Mouse (Mus musculus): ENCODE results near the gene Pcyt1b. TPM values are rescaled to one million over a fixed set of nuclear protein-coding genes. Genes with fewer than 3 reads are reported as not detected.

Pcyt1b gene
- 0.40 TPM in 2 replicates for polyA plus RNA-seq (2012; rRNA removed)

GRCm38 (mm10) chrX:93654218-93655002, at the start of gene Pcyt1b:
Pcyt1b (plus strand) TSS chrX:93654863.
- DNase-seq: no peak

GRCm38 (mm10) chrX:93630256-93630655, 24.4 kb upstream of the Pcyt1b start:
- no peaks in the 10 kb centered on the region for H3K27me3 ChIP-seq (ENCODE audit: control insufficient read depth, insufficient read depth, low read length)
- H3K4me1 ChIP-seq (replicated peaks; ENCODE audit: control insufficient read depth, insufficient read depth, low read length): no peaks in the 10 kb centered on the region
- no peak overlapping the region for H3K4me3 ChIP-seq (ENCODE audit: control insufficient read depth, insufficient read depth, low read length)
- TF ChIP-seq CTCF (IDR thresholded peaks at IDR 0.05; ENCODE audit: borderline replicate concordance, control insufficient read depth, extremely low read depth, insufficient read depth, low read length, poor library complexity) (no peak), POLR2A (IDR thresholded peaks at IDR 0.05; ENCODE audit: control insufficient read depth, extremely low read depth, insufficient read depth, low read length, poor library complexity) (no peak)
- no peak for DNase-seq
- H3K27ac ChIP-seq (ENCODE audit: control insufficient read depth, insufficient read depth, low read length): no peak overlapping the region
- WGBS: 85% methylated on average over 1 of the region's 1 CpGs
- no peaks in the 10 kb centered on the region for H3K36me3 ChIP-seq (ENCODE audit: control insufficient read depth, insufficient read depth, low read length)

More at GRCm38 (mm10) chrX:93654218-93655002, at the start of gene Pcyt1b:
- 75% methylated on average over 3 of the region's 3 CpGs for WGBS
- H3K27ac ChIP-seq (ENCODE audit: control insufficient read depth, insufficient read depth, low read length): no peak within 1 kb of the TSS
- no peaks in the 10 kb centered on the region for H3K27me3 ChIP-seq (ENCODE audit: control insufficient read depth, insufficient read depth, low read length)
- H3K36me3 ChIP-seq (ENCODE audit: control insufficient read depth, insufficient read depth, low read length): no peaks in the 10 kb centered on the region
- H3K4me3 ChIP-seq (ENCODE audit: control insufficient read depth, insufficient read depth, low read length): no peak within 1 kb of the TSS
- TF ChIP-seq POLR2A (IDR thresholded peaks at IDR 0.05; ENCODE audit: control insufficient read depth, extremely low read depth, insufficient read depth, low read length, poor library complexity) (no peak), CTCF (IDR thresholded peaks at IDR 0.05; ENCODE audit: borderline replicate concordance, control insufficient read depth, extremely low read depth, insufficient read depth, low read length, poor library complexity) (no peak)
- no peaks in the 10 kb centered on the region for H3K4me1 ChIP-seq (replicated peaks; ENCODE audit: control insufficient read depth, insufficient read depth, low read length)

- Histone ChIP-seq H3K4me3 (ENCODE audit: control insufficient read depth, insufficient read depth, low read length) (peak within 1 kb of the TSS; percentile 99), H3K36me3 (ENCODE audit: control insufficient read depth, insufficient read depth, low read length) (no peaks in the 10 kb centered on the region), H3K27me3 (ENCODE audit: control insufficient read depth, insufficient read depth, low read length) (no peaks in the 10 kb centered on the region), H3K4me1 (replicated peaks; ENCODE audit: control insufficient read depth, insufficient read depth, low read length) (no peaks in the 10 kb centered on the region), H3K27ac (ENCODE audit: control insufficient read depth, insufficient read depth, low read length) (no peak within 1 kb of the TSS)
- under 1% methylated on average over 53 of the region's 53 CpGs for WGBS
- DNase-seq: peak; percentile 63
- TF ChIP-seq CTCF (IDR thresholded peaks at IDR 0.05; ENCODE audit: borderline replicate concordance, control insufficient read depth, extremely low read depth, insufficient read depth, low read length, poor library complexity) (0 out of 2 replicates have a peak, but pooled peaks have one; percentile 47), POLR2A (IDR thresholded peaks at IDR 0.05; ENCODE audit: control insufficient read depth, extremely low read depth, insufficient read depth, low read length, poor library complexity) (peak; percentile 21; the same call in 1 of the 2 replicates)
These were observed 22.8 kb upstream of the Pcyt1b start, which contains the start of gene Pola1 for GRCm38 (mm10) chrX:93631657-93632449. Pola1 (minus strand) TSS chrX:93632155.

GRCm38 (mm10) chrX:93634861-93635375, 19.7 kb upstream of the Pcyt1b start:
- Histone ChIP-seq H3K36me3 (ENCODE audit: control insufficient read depth, insufficient read depth, low read length) (no peaks in the 10 kb centered on the region), H3K27me3 (ENCODE audit: control insufficient read depth, insufficient read depth, low read length) (no peaks in the 10 kb centered on the region), H3K27ac (ENCODE audit: control insufficient read depth, insufficient read depth, low read length) (no peak overlapping the region), H3K4me3 (ENCODE audit: control insufficient read depth, insufficient read depth, low read length) (no peak overlapping the region), H3K4me1 (replicated peaks; ENCODE audit: control insufficient read depth, insufficient read depth, low read length) (no peaks in the 10 kb centered on the region)
- no peak for TF ChIP-seq CTCF (IDR thresholded peaks at IDR 0.05; ENCODE audit: borderline replicate concordance, control insufficient read depth, extremely low read depth, insufficient read depth, low read length, poor library complexity)
- TF ChIP-seq POLR2A (IDR thresholded peaks at IDR 0.05; ENCODE audit: control insufficient read depth, extremely low read depth, insufficient read depth, low read length, poor library complexity): no peak
- DNase-seq: no peak
- WGBS: 85% methylated on average over 2 of the region's 2 CpGs

GRCm38 (mm10) chrX:93643600-93643999, 11.1 kb upstream of the Pcyt1b start:
- TF ChIP-seq CTCF (IDR thresholded peaks at IDR 0.05; ENCODE audit: borderline replicate concordance, control insufficient read depth, extremely low read depth, insufficient read depth, low read length, poor library complexity) (no peak), POLR2A (IDR thresholded peaks at IDR 0.05; ENCODE audit: control insufficient read depth, extremely low read depth, insufficient read depth, low read length, poor library complexity) (no peak)
- Histone ChIP-seq H3K4me1 (replicated peaks; ENCODE audit: control insufficient read depth, insufficient read depth, low read length) (no peaks in the 10 kb centered on the region), H3K4me3 (ENCODE audit: control insufficient read depth, insufficient read depth, low read length) (no peak overlapping the region), H3K36me3 (ENCODE audit: control insufficient read depth, insufficient read depth, low read length) (no peaks in the 10 kb centered on the region), H3K27me3 (ENCODE audit: control insufficient read depth, insufficient read depth, low read length) (no peaks in the 10 kb centered on the region), H3K27ac (ENCODE audit: control insufficient read depth, insufficient read depth, low read length) (no peak overlapping the region)
- WGBS: 95% methylated on average over 3 of the region's 3 CpGs
- no peak for DNase-seq

GRCm38 (mm10) chrX:93644022-93644421, 10.6 kb upstream of the Pcyt1b start:
- no peaks in the 10 kb centered on the region for H3K4me1 ChIP-seq (replicated peaks; ENCODE audit: control insufficient read depth, insufficient read depth, low read length)
- no peak for DNase-seq
- H3K4me3 ChIP-seq (ENCODE audit: control insufficient read depth, insufficient read depth, low read length): no peak overlapping the region
- H3K27ac ChIP-seq (ENCODE audit: control insufficient read depth, insufficient read depth, low read length): no peak overlapping the region
- no peaks in the 10 kb centered on the region for H3K36me3 ChIP-seq (ENCODE audit: control insufficient read depth, insufficient read depth, low read length)
- no peaks in the 10 kb centered on the region for H3K27me3 ChIP-seq (ENCODE audit: control insufficient read depth, insufficient read depth, low read length)
- TF ChIP-seq POLR2A (IDR thresholded peaks at IDR 0.05; ENCODE audit: control insufficient read depth, extremely low read depth, insufficient read depth, low read length, poor library complexity) (no peak), CTCF (IDR thresholded peaks at IDR 0.05; ENCODE audit: borderline replicate concordance, control insufficient read depth, extremely low read depth, insufficient read depth, low read length, poor library complexity) (no peak)

Measured in thymus, adult 2 months (tissue).